Mouse (Mus musculus): ENCODE results near the gene Hectd4.

DNA sequence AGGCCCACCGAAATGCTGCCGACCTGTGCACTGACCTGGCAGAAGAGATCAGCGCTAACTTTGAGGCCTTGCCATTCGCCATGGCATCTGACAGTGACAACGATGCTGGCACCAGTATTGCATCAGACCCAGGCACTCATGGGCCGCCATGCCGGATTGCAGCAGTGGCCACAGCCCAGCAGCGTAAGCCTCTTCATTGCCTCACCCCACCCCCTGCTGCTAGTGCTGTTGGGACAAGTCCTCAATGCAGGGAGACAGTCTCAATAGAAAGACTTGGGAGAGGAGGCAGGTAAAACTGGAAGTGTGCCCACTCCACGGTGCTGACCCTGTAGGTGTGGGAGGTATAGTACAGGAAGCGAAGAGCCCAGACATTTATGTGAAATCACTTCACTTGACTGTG is 111.7 kb downstream of the Hectd4 start:
- TF ChIP-seq CTCF (IDR thresholded peaks at IDR 0.05; ENCODE audit: low read depth, low read length) (no peak), POLR2A (IDR thresholded peaks at IDR 0.05; ENCODE audit: borderline replicate concordance, low read depth, low read length) (no peak)

All from bone marrow macrophage, adult 2 months (primary cell).